Mouse (Mus musculus) forebrain, embryonic 13.5 days (tissue): ENCODE measurements around the gene Apc2. TPM values are rescaled to one million over a fixed set of nuclear protein-coding genes. Genes with fewer than 3 reads are reported as not detected.

ENCODE experiments used
- ATAC-seq: fragments of 200-750 bp; cut with Nextera tagmentation; 2 replicates; pipeline ENCODE4 v1.8.0; 2017
- H3K27ac ChIP-seq: fragments of 300-500 bp; sonication (generic); 2 replicates; pipeline ENCODE4 v1.5.1; 2015; ENCODE audit warnings: inconsistent platforms, mild to moderate bottlenecking, moderate library complexity
- H3K27me3 ChIP-seq: fragments of 300-500 bp; sonication (generic); 2 replicates; pipeline ENCODE4 v1.6.1; 2015; ENCODE audit warnings: mild to moderate bottlenecking, inconsistent platforms
- H3K36me3 ChIP-seq: fragments of 300-500 bp; sonication (generic); 2 replicates; pipeline ENCODE4 v1.6.1; 2015; ENCODE audit warnings: mild to moderate bottlenecking, inconsistent platforms; ENCODE audit not compliant: poor library complexity, severe bottlenecking
- H3K4me1 ChIP-seq: fragments of 300-500 bp; sonication (generic); 2 replicates; pipeline ENCODE4 v1.6.1; 2015; ENCODE audit warnings: inconsistent platforms
- H3K4me2 ChIP-seq: fragments of 300-500 bp; sonication (generic); 2 replicates; pipeline ENCODE4 v1.6.1; 2015; ENCODE audit warnings: inconsistent platforms, mild to moderate bottlenecking, moderate library complexity
- H3K4me3 ChIP-seq: fragments of 300-500 bp; sonication (generic); 2 replicates; pipeline ENCODE4 v1.5.1; 2015; ENCODE audit warnings: mild to moderate bottlenecking, inconsistent platforms
- H3K9ac ChIP-seq: fragments of 300-500 bp; sonication (generic); 2 replicates; pipeline ENCODE4 v1.6.1; 2015; ENCODE audit warnings: mild to moderate bottlenecking, inconsistent platforms
- H3K9me3 ChIP-seq: fragments of 300-500 bp; sonication (generic); replicated peaks from 2 replicates; pipeline ENCODE4 v1.6.1; 2016; ENCODE audit warnings: inconsistent platforms
- WGBS: fragments of 180-500 bp; shearing (Covaris S2); methylation state at CpG from one replicate; pipeline ENCODE4 v1.1.7; 2015; 5-methylcytosine and 5-hydroxymethylcytosine counted together
- polyA plus RNA-seq: library from polyadenylated mRNA; unstranded; fragments of >200 nt; fragmentation: Nextera tagmentation; extraction: Ambion mirVana; gene quantifications from 2 replicates; pipeline ENCODE4 v1.2.1, GENCODE M21; 2015

The Apc2 gene
- polyA plus RNA-seq, 1 experiment from 2014 or later, result 129 TPM

DNA sequence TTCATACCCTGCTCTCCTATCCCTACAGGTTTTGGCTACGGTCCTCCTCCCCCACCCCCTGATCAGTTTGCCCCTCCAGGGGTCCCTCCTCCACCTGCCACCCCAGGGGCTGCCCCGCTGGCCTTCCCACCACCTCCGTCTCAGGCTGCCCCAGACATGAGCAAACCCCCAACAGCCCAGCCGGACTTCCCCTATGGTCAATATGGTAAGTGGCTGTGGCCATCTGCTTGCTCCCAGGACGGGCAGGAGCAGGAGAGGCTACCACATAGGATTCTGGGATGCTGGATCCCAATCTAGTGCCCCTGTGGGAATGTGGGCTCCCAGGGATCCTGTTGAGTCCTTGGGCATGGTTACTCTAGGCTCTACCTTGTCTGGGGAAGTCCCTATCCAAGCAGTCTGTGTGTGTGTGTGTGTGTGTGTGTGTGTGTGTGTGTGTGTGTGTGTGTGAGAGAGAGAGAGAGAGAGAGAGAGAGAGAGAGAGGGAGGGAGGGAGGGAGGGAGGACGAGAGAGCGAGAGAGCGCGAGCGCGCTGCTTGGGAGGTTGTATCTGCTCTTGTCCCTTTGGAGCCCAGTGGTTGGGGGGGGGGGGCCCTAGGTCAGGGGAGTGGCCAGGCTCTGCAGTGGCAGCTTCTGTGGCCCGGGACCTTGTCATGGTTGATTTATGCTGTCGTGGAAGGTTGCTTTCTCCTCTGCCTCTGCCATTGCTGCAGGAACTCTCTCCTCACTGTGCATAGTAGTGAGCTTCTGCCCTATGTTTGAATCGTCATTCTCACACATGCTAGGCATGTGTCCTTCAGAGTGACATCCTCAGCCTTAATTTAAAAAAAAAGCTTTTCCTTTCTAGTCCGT is 10.3 kb upstream of the Apc2 start:
- Histone ChIP-seq H3K9me3 (no peaks in the 10 kb centered on the region), H3K4me2 (no peak overlapping the region), H3K4me3 (no peak overlapping the region), H3K36me3 (peaks cover 88% of the 10 kb centered on the region), H3K9ac (no peak overlapping the region), H3K27ac (no peak overlapping the region), H3K4me1 (no peaks in the 10 kb centered on the region), H3K27me3 (no peaks in the 10 kb centered on the region)
- WGBS, result 86% methylated on average over 14 of the region's 15 CpGs
- no peak for ATAC-seq

DNA sequence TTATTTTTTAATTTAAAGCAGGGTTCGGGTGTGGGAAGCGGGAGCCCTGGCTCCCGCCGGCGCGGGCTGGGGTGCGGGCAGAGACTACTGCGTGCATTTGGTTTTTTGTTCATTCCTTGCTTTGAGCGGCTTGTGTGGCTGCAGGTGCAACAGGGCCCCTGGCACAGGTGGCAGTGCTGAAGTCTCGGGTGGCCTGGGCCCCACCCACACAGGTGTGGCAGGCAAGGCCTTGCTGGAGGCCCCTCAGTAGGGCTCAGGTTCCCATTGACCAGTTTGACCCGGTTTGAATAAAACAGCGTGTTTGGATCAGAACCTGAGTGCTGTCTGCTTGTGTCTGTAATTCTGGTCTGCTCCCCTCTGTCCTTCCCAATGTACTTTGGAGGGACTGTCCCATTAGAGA is 7.7 kb upstream of the Apc2 start:
- Histone ChIP-seq H3K27ac (peak overlapping the region; percentile 25; the same call in 1 of the 2 replicates), H3K4me3 (no peak overlapping the region), H3K9me3 (no peaks in the 10 kb centered on the region), H3K9ac (no peak overlapping the region), H3K27me3 (no peaks in the 10 kb centered on the region), H3K4me2 (no peak overlapping the region), H3K4me1 (peaks cover 7% of the 10 kb centered on the region), H3K36me3 (peaks cover 62% of the 10 kb centered on the region)
- WGBS, result 92% methylated on average over 12 of the region's 12 CpGs
- no peak for ATAC-seq

- no peaks in the 10 kb centered on the region for H3K9me3 ChIP-seq
- H3K4me2 ChIP-seq, result no peak overlapping the region
- no peak for ATAC-seq
- 70% methylated on average over 8 of the region's 8 CpGs for WGBS
- peaks cover 13% of the 10 kb centered on the region for H3K4me1 ChIP-seq
- no peak overlapping the region for H3K4me3 ChIP-seq
- no peaks in the 10 kb centered on the region for H3K27me3 ChIP-seq
- H3K36me3 ChIP-seq, result peaks cover 61% of the 10 kb centered on the region
- peak overlapping the region; percentile 25; the same call in 1 of the 2 replicates for H3K27ac ChIP-seq
- H3K9ac ChIP-seq, result no peak overlapping the region
These were observed 7.1 kb upstream of the Apc2 start for GRCm38 (mm10) chr10:80288657-80289056.

DNA sequence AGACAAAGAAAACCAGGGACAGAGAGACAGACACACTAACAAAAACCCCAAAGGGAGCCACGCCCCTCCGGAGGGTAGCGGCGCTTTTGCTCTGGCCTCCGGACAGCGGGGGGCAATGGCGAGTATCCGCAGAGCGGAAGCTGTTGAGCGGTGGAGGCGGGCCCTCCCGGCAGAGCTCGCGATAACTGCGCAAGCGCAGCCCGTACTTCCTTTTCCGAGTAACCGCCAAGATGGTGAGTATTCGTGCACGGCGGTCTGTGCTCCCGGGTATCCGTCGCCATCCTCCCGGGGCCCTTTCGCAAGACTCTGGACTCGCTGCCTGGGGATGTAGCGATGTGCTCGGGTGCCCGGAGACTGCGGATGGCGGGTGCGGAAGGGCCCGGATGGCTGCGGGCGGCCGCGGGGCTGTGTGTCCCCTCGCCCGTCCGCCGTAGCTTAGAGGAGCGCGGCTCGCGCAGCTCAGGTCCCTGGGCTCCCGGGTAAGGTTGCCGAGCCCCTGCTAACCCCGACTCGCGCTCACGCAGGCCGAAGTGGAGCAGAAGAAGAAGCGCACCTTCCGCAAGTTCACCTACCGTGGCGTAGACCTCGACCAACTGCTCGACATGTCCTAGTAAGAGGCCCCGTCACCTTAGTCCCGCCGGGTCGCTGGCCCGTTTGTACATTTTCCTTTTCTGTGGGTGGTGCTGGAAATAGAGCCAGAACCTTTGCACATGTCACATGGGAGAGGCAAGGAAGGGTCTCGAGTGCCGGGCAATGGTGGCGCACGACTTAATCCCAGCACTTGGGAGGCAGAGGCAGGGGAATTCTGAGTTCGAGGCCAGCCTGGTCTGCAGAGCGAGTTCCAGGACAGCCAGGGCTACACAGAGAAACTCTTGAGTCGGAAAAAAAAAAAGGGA is 3.3 kb upstream of the Apc2 start, which contains the start of gene Rps15:
Gene Rps15 (plus strand): TSS at position 203 of the 896 bp plus-strand sequence.
- peak within 1 kb of the TSS; percentile 91 for H3K4me3 ChIP-seq
- H3K27ac ChIP-seq, result peak within 1 kb of the TSS; percentile 93
- H3K27me3 ChIP-seq, result no peaks in the 10 kb centered on the region
- WGBS, result 0% methylated on average over 72 of the region's 72 CpGs
- H3K9me3 ChIP-seq, result no peaks in the 10 kb centered on the region
- H3K9ac ChIP-seq, result peak within 1 kb of the TSS; percentile 99
- H3K4me2 ChIP-seq, result peak within 1 kb of the TSS; percentile 80
- peaks cover 38% of the 10 kb centered on the region for H3K36me3 ChIP-seq
- H3K4me1 ChIP-seq, result peaks cover 51% of the 10 kb centered on the region
- peak; percentile 81 for ATAC-seq

DNA sequence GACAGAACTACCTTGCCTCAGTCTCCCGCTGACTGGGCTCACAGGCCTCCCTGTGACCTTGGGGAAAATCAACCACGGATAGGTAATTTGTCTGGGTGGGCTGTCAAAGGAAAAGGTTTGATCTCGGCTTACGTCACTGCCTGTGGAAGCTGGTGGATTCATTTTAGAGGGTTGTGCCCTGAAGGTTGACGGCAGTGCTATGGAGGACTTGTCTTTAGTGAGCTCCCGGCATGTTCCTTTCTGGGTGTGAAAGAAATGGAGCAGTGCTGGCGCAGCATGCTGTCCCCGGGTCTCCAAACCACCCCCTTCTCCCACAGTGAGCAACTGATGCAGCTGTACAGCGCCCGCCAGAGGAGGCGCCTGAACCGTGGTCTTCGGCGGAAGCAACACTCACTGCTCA is 2.5 kb upstream of the Apc2 start:
- peaks cover 60% of the 10 kb centered on the region for H3K4me1 ChIP-seq

DNA sequence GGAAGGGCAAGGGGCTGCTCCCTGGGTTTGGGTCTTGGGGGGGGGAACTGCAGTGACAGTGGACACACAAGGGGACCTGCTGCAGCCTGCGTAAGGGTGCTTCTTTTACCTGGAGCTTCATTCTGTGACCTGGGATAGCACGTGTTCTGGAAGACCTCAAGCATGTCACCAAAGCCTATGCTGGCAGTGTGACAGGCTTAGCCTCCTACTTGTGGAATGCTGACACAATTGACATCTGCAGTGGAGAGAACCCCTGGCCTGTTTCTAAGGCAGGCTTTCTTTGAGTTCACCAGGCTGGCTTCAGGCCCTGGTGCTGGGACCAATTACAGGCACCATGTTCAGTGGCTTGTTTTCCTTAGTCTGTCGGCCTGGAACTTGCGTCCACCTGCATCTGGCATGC is 1.5 kb upstream of the Apc2 start:
- Histone ChIP-seq H3K27ac (no peak overlapping the region), H3K4me1 (peaks cover 65% of the 10 kb centered on the region), H3K4me2 (0 out of 2 replicates have a peak overlapping the region, but pooled peaks have one; percentile 80), H3K4me3 (no peak overlapping the region), H3K36me3 (peaks cover 21% of the 10 kb centered on the region), H3K9ac (peak overlapping the region; percentile 99), H3K9me3 (no peaks in the 10 kb centered on the region), H3K27me3 (no peaks in the 10 kb centered on the region)
- 79% methylated on average over 4 of the region's 4 CpGs for WGBS
- ATAC-seq, result no peak

More for the DNA sequence above, 2.5 kb upstream of the Apc2 start:
- H3K4me3 ChIP-seq, result peak overlapping the region; percentile 91
- H3K9ac ChIP-seq, result peak overlapping the region; percentile 99
- no peak for ATAC-seq
- H3K36me3 ChIP-seq, result peaks cover 30% of the 10 kb centered on the region
- H3K4me2 ChIP-seq, result peak overlapping the region; percentile 80
- no peaks in the 10 kb centered on the region for H3K27me3 ChIP-seq
- no peaks in the 10 kb centered on the region for H3K9me3 ChIP-seq
- 25% methylated on average over 14 of the region's 14 CpGs for WGBS
- H3K27ac ChIP-seq, result peak overlapping the region; percentile 93

- no peak overlapping the region for H3K4me3 ChIP-seq
These were observed 931 bp upstream of the Apc2 start for GRCm38 (mm10) chr10:80294788-80295303.

DNA sequence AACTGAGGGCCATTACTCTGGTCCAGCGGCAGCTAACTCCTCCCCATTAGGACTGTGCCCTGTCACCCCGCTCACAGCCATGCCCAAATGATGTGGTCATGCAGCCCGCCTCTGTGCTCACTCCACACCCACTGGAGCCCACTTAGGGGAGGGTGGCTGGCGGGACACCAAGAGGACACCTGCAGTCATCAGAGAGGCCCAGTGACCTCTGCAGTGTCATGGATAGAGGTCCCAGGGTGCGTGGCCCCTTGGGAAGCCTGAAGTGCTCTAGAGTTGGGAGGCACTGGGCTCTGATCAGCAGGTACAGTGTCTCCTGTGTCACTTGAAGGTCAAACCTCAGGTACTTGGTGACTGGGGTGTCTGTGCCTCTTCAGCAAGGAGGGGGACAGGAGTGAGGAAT is 1.0 kb downstream of the Apc2 start:
- peak overlapping the region; percentile 90 for H3K27ac ChIP-seq
- ATAC-seq, result no peak
- peak overlapping the region; percentile 86 for H3K4me2 ChIP-seq
- peak overlapping the region; percentile 73 for H3K4me3 ChIP-seq
- H3K9me3 ChIP-seq, result no peaks in the 10 kb centered on the region
- H3K36me3 ChIP-seq, result peaks cover 24% of the 10 kb centered on the region
- peak overlapping the region; percentile 99 for H3K9ac ChIP-seq
- peaks cover 88% of the 10 kb centered on the region for H3K4me1 ChIP-seq
- 79% methylated on average over 5 of the region's 5 CpGs for WGBS
- no peaks in the 10 kb centered on the region for H3K27me3 ChIP-seq

More at GRCm38 (mm10) chr10:80294788-80295303, 931 bp upstream of the Apc2 start:
- Histone ChIP-seq H3K27ac (peak overlapping the region; percentile 90; the same call in 1 of the 2 replicates), H3K4me2 (0 out of 2 replicates have a peak overlapping the region, but pooled peaks have one; percentile 86), H3K9ac (peak overlapping the region; percentile 99; the same call in 1 of the 2 replicates), H3K9me3 (no peaks in the 10 kb centered on the region), H3K4me1 (peaks cover 70% of the 10 kb centered on the region), H3K27me3 (no peaks in the 10 kb centered on the region), H3K36me3 (peaks cover 20% of the 10 kb centered on the region)
- 45% methylated on average over 7 of the region's 7 CpGs for WGBS
- ATAC-seq, result no peak

DNA sequence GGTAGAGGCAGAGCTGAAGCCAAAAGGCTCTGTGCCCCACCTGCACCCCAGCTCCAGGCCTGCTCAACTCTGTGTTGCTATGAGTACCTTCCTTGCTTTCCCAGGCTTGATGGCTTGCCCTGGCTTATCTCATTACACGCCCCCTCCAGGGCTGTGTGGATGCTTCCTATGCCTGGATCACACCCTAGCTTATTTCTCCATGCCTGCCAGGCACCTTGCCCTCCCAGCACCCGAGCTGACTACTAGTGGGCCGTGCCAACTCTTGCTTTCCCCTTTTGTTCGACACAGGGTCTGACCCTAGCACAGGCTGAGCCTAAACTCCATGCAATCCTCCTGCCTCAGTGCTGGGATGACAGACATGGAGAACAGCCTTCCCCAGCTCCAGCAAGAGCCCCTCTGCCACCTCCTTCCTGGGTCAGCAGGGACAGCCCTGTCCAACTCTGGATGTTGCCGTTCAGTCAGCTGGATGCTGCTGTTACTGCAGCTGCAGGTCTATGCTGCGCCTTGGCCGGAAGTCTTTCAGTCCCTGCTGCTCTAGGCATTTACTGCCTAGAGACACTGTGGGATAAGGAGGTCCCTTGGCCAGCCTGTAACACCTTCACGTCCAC is 1.9 kb downstream of the Apc2 start:
- ATAC-seq, result no peak
- H3K9ac ChIP-seq, result peak overlapping the region; percentile 99
- H3K4me1 ChIP-seq, result peaks cover 93% of the 10 kb centered on the region
- H3K4me3 ChIP-seq, result peak overlapping the region; percentile 73; the same call in 1 of the 2 replicates
- no peaks in the 10 kb centered on the region for H3K9me3 ChIP-seq
- H3K4me2 ChIP-seq, result peak overlapping the region; percentile 86
- peak overlapping the region; percentile 98; the same call in 1 of the 2 replicates for H3K27ac ChIP-seq
- H3K27me3 ChIP-seq, result no peaks in the 10 kb centered on the region
- WGBS, result 73% methylated on average over 8 of the region's 8 CpGs
- peaks cover 32% of the 10 kb centered on the region for H3K36me3 ChIP-seq

GRCm38 (mm10) chr10:80298571-80299281 is 2.9 kb downstream of the Apc2 start:
- H3K9ac ChIP-seq, result peak overlapping the region; percentile 99
- H3K27me3 ChIP-seq, result no peaks in the 10 kb centered on the region
- no peaks in the 10 kb centered on the region for H3K9me3 ChIP-seq
- peaks cover 94% of the 10 kb centered on the region for H3K4me1 ChIP-seq
- WGBS, result 2% methylated on average over 24 of the region's 26 CpGs
- ATAC-seq, result peak; percentile 86
- H3K4me2 ChIP-seq, result peak overlapping the region; percentile 86
- H3K4me3 ChIP-seq, result peak overlapping the region; percentile 73
- H3K36me3 ChIP-seq, result peaks cover 36% of the 10 kb centered on the region
- H3K27ac ChIP-seq, result peak overlapping the region; percentile 98

DNA sequence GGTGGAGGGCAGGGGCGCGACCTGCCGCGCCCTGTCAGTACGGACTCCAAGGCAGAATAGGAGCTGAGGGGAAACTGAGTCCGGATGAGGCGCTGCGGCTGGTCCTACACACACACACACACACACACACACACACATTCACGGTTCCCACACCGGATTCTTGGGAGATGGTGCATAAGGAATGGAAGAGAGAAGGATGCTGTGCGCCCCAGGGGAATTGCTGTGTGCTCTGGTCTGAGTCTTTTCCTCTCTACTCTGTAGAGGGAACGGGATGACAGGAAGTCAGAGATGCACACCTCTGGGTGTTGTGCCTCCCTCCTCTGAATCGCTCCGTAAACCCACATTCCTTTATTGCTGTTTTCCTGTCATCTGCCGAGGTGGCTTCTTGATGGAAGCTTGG is 3.5 kb downstream of the Apc2 start:
- peak overlapping the region; percentile 73 for H3K4me3 ChIP-seq
- H3K9ac ChIP-seq, result peak overlapping the region; percentile 99
- peak overlapping the region; percentile 98 for H3K27ac ChIP-seq
- H3K36me3 ChIP-seq, result peaks cover 36% of the 10 kb centered on the region
- WGBS, result 4% methylated on average over 15 of the region's 15 CpGs
- H3K4me2 ChIP-seq, result peak overlapping the region; percentile 86
- no peaks in the 10 kb centered on the region for H3K9me3 ChIP-seq
- H3K4me1 ChIP-seq, result peaks cover 94% of the 10 kb centered on the region
- ATAC-seq, result no peak
- H3K27me3 ChIP-seq, result no peaks in the 10 kb centered on the region
